Mouse (Mus musculus): ENCODE results near the gene Fance. TPM values are rescaled to one million over a fixed set of nuclear protein-coding genes. Genes with fewer than 3 reads are reported as not detected.

Fance gene
- polyA plus RNA-seq, 1 experiment: 31.3 TPM

- Histone ChIP-seq H3K27me3 (ENCODE audit: control insufficient read depth, insufficient read depth, low read length) (no peaks in the 10 kb centered on the region), H3K36me3 (ENCODE audit: control insufficient read depth, insufficient read depth, low read length) (no peaks in the 10 kb centered on the region), H3K4me3 (ENCODE audit: control insufficient read depth, insufficient read depth, low read length) (no peak overlapping the region), H3K4me1 (replicated peaks; ENCODE audit: control insufficient read depth, insufficient read depth, low read length) (peaks cover 33% of the 10 kb centered on the region), H3K27ac (ENCODE audit: control insufficient read depth, insufficient read depth, low read length) (0 out of 2 replicates have a peak overlapping the region, but pooled peaks have one; percentile 12)
- TF ChIP-seq CTCF (IDR thresholded peaks at IDR 0.05; ENCODE audit: borderline replicate concordance, control insufficient read depth, extremely low read depth, insufficient read depth, low read length, poor library complexity): no peak
- TF ChIP-seq POLR2A (IDR thresholded peaks at IDR 0.05; ENCODE audit: control insufficient read depth, extremely low read depth, insufficient read depth, low read length, poor library complexity): no peak
- DNase-seq: no peak
- 37% methylated on average over 11 of the region's 11 CpGs for WGBS
These were observed 13.5 kb upstream of the Fance start for GRCm38 (mm10) chr17:28299669-28300320.

- Histone ChIP-seq H3K27ac (ENCODE audit: control insufficient read depth, insufficient read depth, low read length) (0 out of 2 replicates have a peak overlapping the region, but pooled peaks have one; percentile 12), H3K36me3 (ENCODE audit: control insufficient read depth, insufficient read depth, low read length) (no peaks in the 10 kb centered on the region)
- 88% methylated on average over 9 of the region's 9 CpGs for WGBS
These were observed 13.0 kb upstream of the Fance start for GRCm38 (mm10) chr17:28300323-28300722.

GRCm38 (mm10) chr17:28300850-28301249, 12.5 kb upstream of the Fance start:
- H3K36me3 ChIP-seq (ENCODE audit: control insufficient read depth, insufficient read depth, low read length): no peaks in the 10 kb centered on the region
- H3K4me3 ChIP-seq (ENCODE audit: control insufficient read depth, insufficient read depth, low read length): no peak overlapping the region
- no peak for DNase-seq
- no peak overlapping the region for H3K27ac ChIP-seq (ENCODE audit: control insufficient read depth, insufficient read depth, low read length)
- WGBS: 90% methylated on average over 3 of the region's 3 CpGs
- no peaks in the 10 kb centered on the region for H3K27me3 ChIP-seq (ENCODE audit: control insufficient read depth, insufficient read depth, low read length)
- TF ChIP-seq POLR2A (IDR thresholded peaks at IDR 0.05; ENCODE audit: control insufficient read depth, extremely low read depth, insufficient read depth, low read length, poor library complexity): no peak
- 0 out of 2 replicates have a peak, but pooled peaks have one; percentile 6 for TF ChIP-seq CTCF (IDR thresholded peaks at IDR 0.05; ENCODE audit: borderline replicate concordance, control insufficient read depth, extremely low read depth, insufficient read depth, low read length, poor library complexity)
- H3K4me1 ChIP-seq (replicated peaks; ENCODE audit: control insufficient read depth, insufficient read depth, low read length): peaks cover 28% of the 10 kb centered on the region

More at GRCm38 (mm10) chr17:28300323-28300722, 13.0 kb upstream of the Fance start:
- peaks cover 28% of the 10 kb centered on the region for H3K4me1 ChIP-seq (replicated peaks; ENCODE audit: control insufficient read depth, insufficient read depth, low read length)
- TF ChIP-seq CTCF (IDR thresholded peaks at IDR 0.05; ENCODE audit: borderline replicate concordance, control insufficient read depth, extremely low read depth, insufficient read depth, low read length, poor library complexity): 0 out of 2 replicates have a peak, but pooled peaks have one; percentile 4
- no peak for TF ChIP-seq POLR2A (IDR thresholded peaks at IDR 0.05; ENCODE audit: control insufficient read depth, extremely low read depth, insufficient read depth, low read length, poor library complexity)
- no peaks in the 10 kb centered on the region for H3K27me3 ChIP-seq (ENCODE audit: control insufficient read depth, insufficient read depth, low read length)
- no peak for DNase-seq
- H3K4me3 ChIP-seq (ENCODE audit: control insufficient read depth, insufficient read depth, low read length): no peak overlapping the region

- no peak overlapping the region for H3K27ac ChIP-seq (ENCODE audit: control insufficient read depth, insufficient read depth, low read length)
- no peak for DNase-seq
- WGBS: 93% methylated on average over 10 of the region's 10 CpGs
- no peak for TF ChIP-seq CTCF (IDR thresholded peaks at IDR 0.05; ENCODE audit: borderline replicate concordance, control insufficient read depth, extremely low read depth, insufficient read depth, low read length, poor library complexity)
- no peak for TF ChIP-seq POLR2A (IDR thresholded peaks at IDR 0.05; ENCODE audit: control insufficient read depth, extremely low read depth, insufficient read depth, low read length, poor library complexity)
- no peak overlapping the region for H3K4me3 ChIP-seq (ENCODE audit: control insufficient read depth, insufficient read depth, low read length)
- H3K36me3 ChIP-seq (ENCODE audit: control insufficient read depth, insufficient read depth, low read length): no peaks in the 10 kb centered on the region
- H3K27me3 ChIP-seq (ENCODE audit: control insufficient read depth, insufficient read depth, low read length): no peaks in the 10 kb centered on the region
- peaks cover 18% of the 10 kb centered on the region for H3K4me1 ChIP-seq (replicated peaks; ENCODE audit: control insufficient read depth, insufficient read depth, low read length)
These were observed 8.1 kb upstream of the Fance start for GRCm38 (mm10) chr17:28305172-28305571.

DNA sequence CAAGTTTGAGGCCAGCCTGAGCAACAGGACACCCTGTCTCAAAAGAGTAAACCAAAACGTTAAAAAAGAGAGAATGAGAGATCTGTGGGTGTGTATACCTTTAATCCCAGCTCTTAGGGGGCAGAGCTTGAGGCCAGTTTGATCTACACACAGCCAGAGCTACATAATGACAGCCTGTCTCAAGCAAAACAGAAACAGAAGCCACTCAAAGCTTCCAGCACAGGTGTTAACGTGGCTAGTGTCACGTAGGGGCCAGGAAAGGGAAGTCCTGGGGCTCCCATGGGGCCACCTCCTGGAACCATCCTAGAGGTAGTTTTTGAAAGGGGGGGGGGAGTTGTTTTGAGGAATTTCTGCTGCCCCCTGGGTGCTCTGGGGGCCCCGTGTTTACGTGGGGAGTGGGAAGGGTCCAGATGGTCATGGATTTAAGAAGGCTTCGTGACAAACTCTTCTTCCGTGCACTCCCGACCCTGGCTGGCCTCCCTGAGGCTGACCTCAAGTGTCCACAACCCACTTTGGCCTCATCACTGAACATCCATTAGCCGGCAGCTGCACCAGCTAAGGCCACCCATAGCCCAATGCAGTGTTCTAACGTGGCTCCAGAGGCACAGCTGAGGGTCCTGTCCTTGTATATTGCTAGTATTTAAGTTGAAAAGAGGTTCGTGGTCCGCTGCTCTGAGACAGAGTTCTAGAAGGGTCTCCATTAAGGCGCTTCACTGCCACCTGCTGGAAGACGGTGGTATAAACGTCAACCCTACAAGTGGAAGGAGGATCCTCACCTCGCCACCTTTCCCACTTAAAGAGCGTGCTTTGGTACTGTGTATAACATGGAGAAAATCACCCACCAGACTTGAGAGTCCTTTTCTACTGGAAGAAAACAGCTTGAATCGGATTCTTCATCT, 4.8 kb upstream of the Fance start:
- Histone ChIP-seq H3K27me3 (ENCODE audit: control insufficient read depth, insufficient read depth, low read length) (no peaks in the 10 kb centered on the region), H3K4me3 (ENCODE audit: control insufficient read depth, insufficient read depth, low read length) (no peak overlapping the region), H3K36me3 (ENCODE audit: control insufficient read depth, insufficient read depth, low read length) (no peaks in the 10 kb centered on the region), H3K4me1 (replicated peaks; ENCODE audit: control insufficient read depth, insufficient read depth, low read length) (peaks cover 21% of the 10 kb centered on the region), H3K27ac (ENCODE audit: control insufficient read depth, insufficient read depth, low read length) (no peak overlapping the region)
- DNase-seq: peak; percentile 91
- WGBS: 9% methylated on average over 18 of the region's 18 CpGs
- TF ChIP-seq CTCF (IDR thresholded peaks at IDR 0.05; ENCODE audit: borderline replicate concordance, control insufficient read depth, extremely low read depth, insufficient read depth, low read length, poor library complexity): no peak
- no peak for TF ChIP-seq POLR2A (IDR thresholded peaks at IDR 0.05; ENCODE audit: control insufficient read depth, extremely low read depth, insufficient read depth, low read length, poor library complexity)

GRCm38 (mm10) chr17:28310831-28311230, 2.5 kb upstream of the Fance start:
- TF ChIP-seq POLR2A (IDR thresholded peaks at IDR 0.05; ENCODE audit: control insufficient read depth, extremely low read depth, insufficient read depth, low read length, poor library complexity) (no peak), CTCF (IDR thresholded peaks at IDR 0.05; ENCODE audit: borderline replicate concordance, control insufficient read depth, extremely low read depth, insufficient read depth, low read length, poor library complexity) (no peak)
- no peak for DNase-seq
- Histone ChIP-seq H3K4me1 (replicated peaks; ENCODE audit: control insufficient read depth, insufficient read depth, low read length) (peaks cover 28% of the 10 kb centered on the region), H3K27me3 (ENCODE audit: control insufficient read depth, insufficient read depth, low read length) (no peaks in the 10 kb centered on the region), H3K36me3 (ENCODE audit: control insufficient read depth, insufficient read depth, low read length) (no peaks in the 10 kb centered on the region), H3K4me3 (ENCODE audit: control insufficient read depth, insufficient read depth, low read length) (no peak overlapping the region), H3K27ac (ENCODE audit: control insufficient read depth, insufficient read depth, low read length) (no peak overlapping the region)
- WGBS: 92% methylated on average over 3 of the region's 3 CpGs

Measured in thymus, adult 2 months (tissue).